Mouse (Mus musculus) C2C12 (cell line): ENCODE data around the gene Rln1. TPM values are rescaled to one million over a fixed set of nuclear protein-coding genes. Genes with fewer than 3 reads are reported as not detected.

Source experiments
- H3K27me3 ChIP-seq: one replicate; pipeline ENCODE4 v1.6.1; 2011; ENCODE audit not compliant: control insufficient read depth, insufficient read depth, insufficient read length
- H3K36me3 ChIP-seq: one replicate; pipeline ENCODE4 v1.6.1; 2011; ENCODE audit not compliant: control insufficient read depth, insufficient read depth
- H3K4me3 ChIP-seq: one replicate; pipeline ENCODE4 v1.5.1; 2011; ENCODE audit warnings: mild to moderate bottlenecking, control low read depth; ENCODE audit not compliant: poor library complexity, insufficient read depth, severe bottlenecking
- H3K79me2 ChIP-seq: one replicate; pipeline ENCODE4 v1.6.1; 2011; ENCODE audit not compliant: control insufficient read depth, insufficient read depth
- H3K79me3 ChIP-seq: one replicate; pipeline ENCODE4 v1.6.1; 2011; ENCODE audit warnings: low read depth, control low read depth
- H3ac ChIP-seq: one replicate; pipeline ENCODE3; 2011; ENCODE audit warnings: low read depth; ENCODE audit not compliant: control insufficient read depth, insufficient read length
- CEBPB ChIP-seq: IDR thresholded peaks from one replicate; pipeline ENCODE4 v1.6.1; 2011; ENCODE audit warnings: low read depth, mild to moderate bottlenecking, control low read depth, moderate library complexity
- CTCF ChIP-seq: IDR thresholded peaks from one replicate; pipeline ENCODE4 v1.5.1; 2011; ENCODE audit not compliant: control insufficient read depth, insufficient read depth, insufficient read length
- FOSL1 ChIP-seq: IDR thresholded peaks from one replicate; pipeline ENCODE4 v1.8.0; 2011; ENCODE audit warnings: mild to moderate bottlenecking, low read length; ENCODE audit not compliant: poor library complexity, insufficient read depth, severe bottlenecking
- MAX ChIP-seq: IDR thresholded peaks from one replicate; pipeline ENCODE4 v1.6.1; 2011; ENCODE audit warnings: mild to moderate bottlenecking, control low read depth
- MYOD1 ChIP-seq: IDR thresholded peaks from one replicate; pipeline ENCODE4 v1.6.1; 2011; ENCODE audit warnings: low read depth; ENCODE audit not compliant: control insufficient read depth, insufficient read length
- MYOG ChIP-seq: IDR thresholded peaks from one replicate; pipeline ENCODE4 v1.6.1; 2011; ENCODE audit not compliant: control insufficient read depth, insufficient read length; ENCODE audit errors: extremely low read depth
- USF1 ChIP-seq: IDR thresholded peaks from one replicate; pipeline ENCODE4 v1.6.1; 2011; ENCODE audit warnings: low read depth, mild to moderate bottlenecking, control low read depth, moderate library complexity
- polyA plus RNA-seq: library from polyadenylated mRNA; unstranded; fragments of >200 nt; fragmentation: generic; extraction: Trizol; gene quantifications from one replicate; pipeline ENCODE4 v1.2.1, GENCODE M21; 2012; ENCODE audit warnings: missing spikeins

The Rln1 gene
- polyA plus RNA-seq, 1 experiment, result 0.05 TPM

DNA sequence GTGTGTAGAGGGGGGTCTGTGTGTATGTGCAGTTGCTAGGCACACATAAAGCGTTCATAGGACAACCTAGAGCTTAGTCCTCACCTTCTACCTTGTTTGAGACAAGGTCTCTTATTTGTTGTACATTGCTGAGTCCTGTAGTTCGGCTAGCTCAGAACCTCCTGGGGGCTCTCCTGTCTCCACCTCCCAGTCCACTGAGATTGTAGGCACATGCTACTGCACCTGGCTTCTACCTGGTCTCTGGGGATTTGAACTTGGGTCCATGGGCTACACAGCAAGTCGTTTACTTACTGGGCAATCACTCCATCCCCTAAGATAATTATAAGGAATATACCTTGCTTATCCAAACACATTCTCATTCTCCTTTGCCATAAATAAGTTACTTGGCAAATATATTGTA lies 38.2 kb upstream of the Rln1 start:
- no peaks in the 10 kb centered on the region for H3K79me2 ChIP-seq
- no peaks in the 10 kb centered on the region for H3K27me3 ChIP-seq
- no peak overlapping the region for H3K4me3 ChIP-seq
- no peaks in the 10 kb centered on the region for H3K36me3 ChIP-seq
- no peaks in the 10 kb centered on the region for H3K79me3 ChIP-seq
- H3ac ChIP-seq, result no peak overlapping the region
- TF ChIP-seq MYOD1, result no peak
- no peak for TF ChIP-seq USF1
- TF ChIP-seq MAX, result no peak
- TF ChIP-seq CEBPB, result no peak
- TF ChIP-seq FOSL1, result no peak
- no peak for TF ChIP-seq MYOG
- no peak for TF ChIP-seq CTCF

GRCm38 (mm10) chr19:29372138-29372537 lies 37.7 kb upstream of the Rln1 start:
- Histone ChIP-seq H3K36me3 (no peaks in the 10 kb centered on the region), H3ac (no peak overlapping the region), H3K79me3 (no peaks in the 10 kb centered on the region), H3K27me3 (no peaks in the 10 kb centered on the region), H3K4me3 (no peak overlapping the region), H3K79me2 (no peaks in the 10 kb centered on the region)
- TF ChIP-seq CEBPB, result no peak

- H3ac ChIP-seq, result no peak overlapping the region
- H3K4me3 ChIP-seq, result no peak overlapping the region
- H3K27me3 ChIP-seq, result no peaks in the 10 kb centered on the region
- H3K79me2 ChIP-seq, result no peaks in the 10 kb centered on the region
- no peaks in the 10 kb centered on the region for H3K79me3 ChIP-seq
- H3K36me3 ChIP-seq, result no peaks in the 10 kb centered on the region
- no peak for TF ChIP-seq CTCF
- TF ChIP-seq MYOD1, result no peak
- TF ChIP-seq FOSL1, result no peak
- TF ChIP-seq USF1, result no peak
- no peak for TF ChIP-seq CEBPB
- TF ChIP-seq MAX, result no peak
- TF ChIP-seq MYOG, result no peak
Observed at GRCm38 (mm10) chr19:29371284-29372081, 37.0 kb upstream of the Rln1 start.

DNA sequence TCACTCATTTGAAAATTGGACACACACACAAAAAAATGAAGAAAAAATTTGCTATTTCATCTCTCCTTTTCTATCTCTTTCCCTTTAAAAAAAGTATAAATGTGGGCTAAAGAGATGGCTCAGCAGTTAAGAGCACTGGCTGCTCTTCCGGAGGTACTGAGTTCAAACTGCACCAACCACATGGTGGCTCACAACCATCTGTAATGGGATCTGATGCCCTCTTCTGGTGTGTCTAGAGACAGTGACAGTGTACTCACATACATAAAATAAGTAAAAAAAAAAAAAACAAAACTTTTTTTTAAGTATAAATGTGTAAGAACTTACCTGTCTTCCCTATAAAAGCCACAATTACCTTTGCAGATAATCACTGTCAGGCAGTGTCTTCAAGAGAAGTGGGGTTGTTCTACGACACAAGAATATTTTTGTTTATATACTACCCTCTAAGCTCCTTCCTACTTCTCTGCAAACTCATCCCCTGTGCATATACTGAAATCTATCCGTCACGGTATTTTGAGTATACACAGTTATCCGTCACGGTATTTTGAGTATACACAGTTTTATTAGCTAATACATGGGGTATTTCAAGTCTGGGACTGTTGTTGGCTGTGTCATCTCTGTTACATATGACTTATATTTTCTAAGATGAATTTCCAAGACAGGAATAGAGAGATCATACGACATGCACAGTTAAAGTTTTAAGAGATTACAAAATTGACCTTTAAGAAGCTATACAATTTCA lies 36.2 kb upstream of the Rln1 start:
- H3K27me3 ChIP-seq, result no peaks in the 10 kb centered on the region
- H3K36me3 ChIP-seq, result no peaks in the 10 kb centered on the region
- H3ac ChIP-seq, result no peak overlapping the region
- no peaks in the 10 kb centered on the region for H3K79me3 ChIP-seq
- H3K4me3 ChIP-seq, result no peak overlapping the region
- TF ChIP-seq USF1 (no peak), CEBPB (no peak), MYOG (no peak), MAX (no peak), CTCF (no peak), FOSL1 (no peak), MYOD1 (no peak)
- no peaks in the 10 kb centered on the region for H3K79me2 ChIP-seq

DNA sequence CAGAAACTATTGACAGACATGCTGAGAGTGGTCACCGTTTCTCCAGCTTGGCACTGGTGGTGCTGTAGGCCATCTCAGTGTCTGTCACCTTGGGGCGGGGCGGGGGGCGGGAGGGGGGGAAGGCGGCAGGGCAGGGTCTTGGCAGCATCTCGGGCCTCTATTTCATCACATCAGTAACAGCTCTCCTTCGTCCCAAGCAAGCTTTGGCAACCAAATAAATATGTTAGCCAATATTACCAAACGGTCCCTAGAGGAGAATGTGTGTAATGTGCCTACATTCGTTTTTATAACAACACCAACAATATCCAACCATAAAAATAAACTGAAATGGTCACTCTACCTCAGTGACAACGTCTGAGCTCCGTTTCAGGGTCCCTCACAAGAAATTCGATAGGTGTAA lies 35.6 kb upstream of the Rln1 start:
- H3K79me2 ChIP-seq, result no peaks in the 10 kb centered on the region
- no peak for TF ChIP-seq USF1
- no peak for TF ChIP-seq FOSL1
- no peak for TF ChIP-seq MAX
- TF ChIP-seq CEBPB, result no peak
- no peaks in the 10 kb centered on the region for H3K79me3 ChIP-seq
- no peak overlapping the region for H3ac ChIP-seq
- no peak overlapping the region for H3K4me3 ChIP-seq
- H3K36me3 ChIP-seq, result no peaks in the 10 kb centered on the region
- no peaks in the 10 kb centered on the region for H3K27me3 ChIP-seq

- Histone ChIP-seq H3K79me2 (no peaks in the 10 kb centered on the region), H3K27me3 (no peaks in the 10 kb centered on the region), H3ac (no peak overlapping the region), H3K36me3 (no peaks in the 10 kb centered on the region), H3K4me3 (no peak overlapping the region), H3K79me3 (no peaks in the 10 kb centered on the region)
- TF ChIP-seq MYOD1 (no peak), CEBPB (no peak), MAX (no peak), CTCF (no peak), MYOG (no peak), USF1 (no peak)
Observed at GRCm38 (mm10) chr19:29368671-29369309, 34.3 kb upstream of the Rln1 start.
